Mouse (Mus musculus) T-helper 1 cell (primary cell): Measurements from ENCODE around the gene Zfp963.

Experiments used
- in situ Hi-C: fragments of 300-600 bp; cut with MboI, MseI; formaldehyde crosslinking; loops from one replicate; pipeline ENCODE4 v1.15.1; 2025; ENCODE audit warnings: high pct_unique_total_duplicates

Zfp963 gene

GRCm38 (mm10) chr8:69741231-69741630, 8.5 kb downstream of the Zfp963 start:
- in situ Hi-C loops, result no loop called here

GRCm38 (mm10) chr8:69740763-69741162, 9.0 kb downstream of the Zfp963 start:
- in situ Hi-C loops, result no loop called here

GRCm38 (mm10) chr8:69735495-69735894, 14.3 kb downstream of the Zfp963 start:
- in situ Hi-C loops, result no loop called here

GRCm38 (mm10) chr8:69717232-69717580, 32.6 kb downstream of the Zfp963 start:
- in situ Hi-C loops, result loop anchor here (5.0 kb wide), 1 partner anchor 75 kb away; the partner anchor contains the start of genes Atp13a1 and Zfp866

- in situ Hi-C loops, result loop anchor here (5.0 kb wide), 1 partner anchor 76 kb away; the partner anchor contains the start of genes Atp13a1 and Zfp866
Observed at GRCm38 (mm10) chr8:69716403-69717231, 33.2 kb downstream of the Zfp963 start.

GRCm38 (mm10) chr8:69715366-69715765, 34.4 kb downstream of the Zfp963 start:
- in situ Hi-C loops, result loop anchor here (5.0 kb wide), 1 partner anchor 77 kb away; the partner anchor contains the start of genes Atp13a1 and Zfp866

- in situ Hi-C loops, result loop anchor here (5.0 kb wide), 1 partner anchor 96 kb away; no protein-coding TSS in a partner anchor
Observed at GRCm38 (mm10) chr8:69713516-69713915, 36.3 kb downstream of the Zfp963 start.

GRCm38 (mm10) chr8:69710624-69711023, 39.1 kb downstream of the Zfp963 start, which contains the start of gene Zfp869:
Gene Zfp869, minus strand, starts transcription at chr8:69710724.
- in situ Hi-C loops, result loop anchor here (5.0 kb wide), 1 partner anchor 93 kb away; no protein-coding TSS in a partner anchor

- in situ Hi-C loops, result no loop called here
Observed at GRCm38 (mm10) chr8:69701810-69702209, 48.0 kb downstream of the Zfp963 start.
